Mouse (Mus musculus): ENCODE measurements around the gene Ehmt1. TPM values are rescaled to one million over a fixed set of nuclear protein-coding genes. Genes with fewer than 3 reads are reported as not detected.

Gene Ehmt1
- total and polyA plus RNA-seq, 3 experiments: 31.9 to 55.8 TPM; not detected in 1

- Histone ChIP-seq H3K79me2 (ENCODE audit: control insufficient read depth, insufficient read depth, low read length, poor library complexity) (peaks cover 39% of the 10 kb centered on the region), H3K27me3 (ENCODE audit: control insufficient read depth in 1 of 2, insufficient read depth in 2 of 2, low read length in 2 of 2) (no peaks in the 10 kb centered on the region), H3K4me1 (ENCODE audit: control insufficient read depth in 1 of 2, insufficient read depth in 2 of 2, low read length in 2 of 2) (peaks cover 0 to 6% of the 10 kb centered on the region in 2 experiments; a peak in 2 of 4 replicates), H3K4me3 (ENCODE audit: control insufficient read depth in 1 of 2, insufficient read depth in 1 of 2, low read depth in 2 of 2, low read length in 2 of 2) (peak overlapping the region; percentile 69 to 98), H3K9ac (ENCODE audit: control insufficient read depth, low read depth, low read length, poor library complexity, severe bottlenecking) (peak overlapping the region; percentile 94), H3K36me3 (ENCODE audit: control insufficient read depth in 1 of 2, insufficient read depth in 2 of 2, low read length in 2 of 2) (peaks cover 0 to 16% of the 10 kb centered on the region in 2 experiments; a peak in 3 of 4 replicates), H3K27ac (ENCODE audit: control insufficient read depth, low read depth, low read length) (peak overlapping the region; percentile 91), H3K9me3 (replicated peaks; ENCODE audit: insufficient read depth, low read length) (no peaks in the 10 kb centered on the region)
- no peak for TF ChIP-seq ETS1 (IDR thresholded peaks at IDR 0.05; ENCODE audit: low read depth, low read length)
- TF ChIP-seq SIN3A (IDR thresholded peaks at IDR 0.05; ENCODE audit: low read length): peak; percentile 85
- DNase-seq (ENCODE audit: low read depth, low spot score): no peak
Observed at GRCm38 (mm10) chr2:24919839-24920175, 393 bp upstream of the Ehmt1 start.

DNA sequence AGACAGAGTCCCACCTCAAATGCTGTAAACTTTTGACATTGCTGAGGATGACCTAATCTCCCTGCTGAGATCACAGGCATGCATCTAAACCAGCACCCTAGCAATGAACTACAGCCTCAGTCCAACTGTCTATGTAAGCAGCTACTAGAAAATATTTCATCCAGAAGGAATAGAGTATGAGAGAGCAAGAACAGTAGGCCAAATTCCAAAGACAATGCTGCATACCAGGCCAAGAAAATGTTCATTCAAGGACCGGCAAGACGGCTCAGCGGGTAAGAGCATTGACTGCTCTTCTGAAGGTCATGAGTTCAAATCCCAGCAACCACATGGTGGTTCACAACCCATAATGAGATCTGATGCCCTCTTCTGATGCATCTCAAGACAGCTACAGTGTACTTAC lies 4.7 kb downstream of the Ehmt1 start:
- no peak for DNase-seq (ENCODE audit: low read depth, low spot score)

DNA sequence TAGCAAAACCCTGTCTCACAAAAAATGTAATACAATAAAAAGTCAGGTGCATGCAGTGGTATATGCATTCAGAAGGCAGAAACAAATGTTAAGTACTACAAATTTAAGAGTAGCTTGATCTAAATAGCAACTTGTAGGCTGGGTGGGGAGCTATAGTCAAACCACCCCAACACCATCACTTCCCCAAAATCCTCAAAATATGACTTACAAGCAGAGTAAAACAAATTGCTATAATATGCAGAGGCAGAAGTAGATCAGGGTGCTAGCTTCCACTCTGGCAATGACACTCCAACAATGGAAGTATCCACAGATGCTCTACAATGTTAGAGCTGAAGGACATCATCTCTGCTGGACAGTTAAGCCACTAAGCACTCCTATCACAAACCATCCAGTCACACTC lies 6.8 kb downstream of the Ehmt1 start:
- no peak for TF ChIP-seq UBTF (IDR thresholded peaks at IDR 0.05; ENCODE audit: borderline replicate concordance, insufficient read depth, low read depth, low read length)
- no peak for TF ChIP-seq KAT2A (conservative IDR thresholded peaks at IDR 0.05; ENCODE audit: low read depth, low read length)
- TF ChIP-seq JUND (IDR thresholded peaks at IDR 0.05; ENCODE audit: low read depth, low read length): no peak
- TF ChIP-seq GATA1 (IDR thresholded peaks at IDR 0.05; ENCODE audit: low read depth, low read length): no peak
- TF ChIP-seq MXI1 (IDR thresholded peaks at IDR 0.05; ENCODE audit: low read depth, low read length): no peak
- no peak for TF ChIP-seq NELFE (IDR thresholded peaks at IDR 0.05; ENCODE audit: low read depth, low read length)
- TF ChIP-seq ZKSCAN1 (IDR thresholded peaks at IDR 0.05; ENCODE audit: low read depth, low read length): no peak
- no peak for TF ChIP-seq POLR2AphosphoS2 (IDR thresholded peaks at IDR 0.05; ENCODE audit: low read length)
- TF ChIP-seq POLR2AphosphoS5 (IDR thresholded peaks at IDR 0.05; ENCODE audit: borderline replicate concordance, low read depth, low read length): no peak
- no peak for TF ChIP-seq MEF2A (IDR thresholded peaks at IDR 0.05; ENCODE audit: extremely low read depth, insufficient replicate concordance, low read depth, low read length, poor library complexity, severe bottlenecking)
- no peak for TF ChIP-seq EP300 (IDR thresholded peaks at IDR 0.05; ENCODE audit: low read depth in 1 of 2, low read length in 2 of 2)
- DNase-seq (ENCODE audit: low read depth, low spot score): peak; percentile 51
- H3K27me3 ChIP-seq (ENCODE audit: control insufficient read depth in 1 of 2, insufficient read depth in 2 of 2, low read length in 2 of 2): no peaks in the 10 kb centered on the region

More for the DNA sequence above, 4.7 kb downstream of the Ehmt1 start:
- peaks cover 55% of the 10 kb centered on the region for H3K79me2 ChIP-seq (ENCODE audit: control insufficient read depth, insufficient read depth, low read length, poor library complexity)
- H3K9ac ChIP-seq (ENCODE audit: control insufficient read depth, low read depth, low read length, poor library complexity, severe bottlenecking): no peak overlapping the region
- H3K27ac ChIP-seq (ENCODE audit: control insufficient read depth, low read depth, low read length): no peak overlapping the region
- TF ChIP-seq RCOR1 (IDR thresholded peaks at IDR 0.05; ENCODE audit: low read depth, low read length): no peak
- peak; percentile 80 for TF ChIP-seq TBP (IDR thresholded peaks at IDR 0.05; ENCODE audit: low read depth, low read length)
- peaks cover 5 to 28% of the 10 kb centered on the region in 2 experiments; a peak in 3 of 4 replicates for H3K36me3 ChIP-seq (ENCODE audit: control insufficient read depth in 1 of 2, insufficient read depth in 2 of 2, low read length in 2 of 2)
- H3K9me3 ChIP-seq (replicated peaks; ENCODE audit: insufficient read depth, low read length): no peaks in the 10 kb centered on the region
- H3K4me1 ChIP-seq (ENCODE audit: control insufficient read depth in 1 of 2, insufficient read depth in 2 of 2, low read length in 2 of 2): peaks cover 5 to 14% of the 10 kb centered on the region in 2 experiments; a peak in 3 of 4 replicates
- H3K27me3 ChIP-seq (ENCODE audit: control insufficient read depth in 1 of 2, insufficient read depth in 2 of 2, low read length in 2 of 2): no peaks in the 10 kb centered on the region
- H3K4me3 ChIP-seq (ENCODE audit: control insufficient read depth in 1 of 2, insufficient read depth in 1 of 2, low read depth in 2 of 2, low read length in 2 of 2): no peak overlapping the region

More for the DNA sequence above, 6.8 kb downstream of the Ehmt1 start:
- H3K9ac ChIP-seq (ENCODE audit: control insufficient read depth, low read depth, low read length, poor library complexity, severe bottlenecking): no peak overlapping the region
- no peak overlapping the region for H3K27ac ChIP-seq (ENCODE audit: control insufficient read depth, low read depth, low read length)
- H3K4me1 ChIP-seq (ENCODE audit: control insufficient read depth in 1 of 2, insufficient read depth in 2 of 2, low read length in 2 of 2): peaks cover 5 to 10% of the 10 kb centered on the region in 2 experiments; a peak in 3 of 4 replicates
- no peaks in the 10 kb centered on the region for H3K9me3 ChIP-seq (replicated peaks; ENCODE audit: insufficient read depth, low read length)
- no peak overlapping the region for H3K4me3 ChIP-seq (ENCODE audit: control insufficient read depth in 1 of 2, insufficient read depth in 1 of 2, low read depth in 2 of 2, low read length in 2 of 2)
- H3K79me2 ChIP-seq (ENCODE audit: control insufficient read depth, insufficient read depth, low read length, poor library complexity): peaks cover 45% of the 10 kb centered on the region
- H3K36me3 ChIP-seq (ENCODE audit: control insufficient read depth in 1 of 2, insufficient read depth in 2 of 2, low read length in 2 of 2): peaks cover 5 to 23% of the 10 kb centered on the region in 2 experiments; a peak in 3 of 4 replicates

Data from MEL (cell line).